Mouse (Mus musculus) ES-Bruce4 (cell line): Measurements from ENCODE around the gene Pcolce.

Experiments used
- CTCF ChIP-seq: IDR thresholded peaks from one replicate; pipeline ENCODE4 v1.8.1; 2011; ENCODE audit warnings: low read depth, low read length
- EP300 ChIP-seq: IDR thresholded peaks from 2 replicates; pipeline ENCODE4 v1.6.1; 2011; ENCODE audit warnings: low read depth, low read length; ENCODE audit not compliant: insufficient read depth
- POLR2A ChIP-seq: IDR thresholded peaks from one replicate; pipeline ENCODE4 v1.8.1; 2011; ENCODE audit warnings: low read length; ENCODE audit not compliant: insufficient read depth

DNA sequence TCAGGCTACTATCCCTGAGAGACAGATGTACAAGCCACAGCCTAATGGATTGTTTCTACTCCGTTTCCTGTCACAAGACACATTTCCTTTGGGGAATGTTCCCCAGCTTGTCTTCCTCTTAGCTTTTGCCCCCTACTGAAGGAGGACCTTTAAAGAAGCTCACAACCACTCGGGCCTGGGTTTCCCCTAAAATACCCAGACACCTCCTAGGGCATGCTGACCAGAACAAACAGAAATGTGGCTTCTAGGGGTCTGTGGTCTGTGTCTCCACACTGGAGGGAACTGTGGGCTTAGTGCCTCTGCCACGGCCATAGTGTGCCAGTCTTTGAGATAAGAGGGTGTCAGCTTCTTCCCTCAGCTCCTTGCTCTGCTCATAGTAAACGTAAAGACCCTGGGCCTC, 18.0 kb upstream of the Pcolce start:
- no peak for TF ChIP-seq CTCF
- no peak for TF ChIP-seq POLR2A
- TF ChIP-seq EP300 = no peak
